ENCODE assay signal across 8 mouse cellular contexts in genomic region chr8:123042158-123042973, GRCm38 (mm10). TPM values are rescaled to one million over a fixed set of nuclear protein-coding genes. Genes with fewer than 3 reads are reported as not detected.
DNase-seq lines count a peak whose midpoint lies in the region; ATAC-seq lines count a peak whose summit lies in the region.

Gene Ankrd11 (minus strand): TSS chr8:123042277.

- H3K9me3 ChIP-seq in heart, embryonic 14.5 days (ENCODE audit: control insufficient read depth, low read length) = no peaks in the 10 kb centered on the region
- H3K9me3 ChIP-seq in liver, embryonic 13.5 days (replicated peaks) = no peaks in the 10 kb centered on the region
- no peaks in the 10 kb centered on the region for H3K9me3 ChIP-seq in stomach, embryonic 16.5 days (replicated peaks; ENCODE audit: control insufficient read depth, low read length)

- H3K4me3 ChIP-seq in heart, embryonic 14.5 days (ENCODE audit: control insufficient read depth in 1 of 2, insufficient read depth in 1 of 2, low read depth in 1 of 2, low read length in 2 of 2) = peak within 1 kb of the TSS; percentile 96 to 99
- H3K4me3 ChIP-seq in liver, embryonic 13.5 days (replicated peaks) = peak within 1 kb of the TSS; percentile 100
- H3K4me3 ChIP-seq in stomach, embryonic 16.5 days (replicated peaks; ENCODE audit: low read length) = peak within 1 kb of the TSS; percentile 100

- no peaks in the 10 kb centered on the region for H3K27me3 ChIP-seq in heart, embryonic 14.5 days (ENCODE audit: control insufficient read depth, insufficient read depth, low read length)
- no peaks in the 10 kb centered on the region for H3K27me3 ChIP-seq in liver, embryonic 13.5 days
- H3K27me3 ChIP-seq in stomach, embryonic 16.5 days (ENCODE audit: control insufficient read depth, insufficient read depth, low read length) = no peaks in the 10 kb centered on the region

- peaks cover 6 to 41% of the 10 kb centered on the region in 2 experiments for H3K4me1 ChIP-seq in heart, embryonic 14.5 days (ENCODE audit: control insufficient read depth in 2 of 2, insufficient read depth in 2 of 2, low read length in 2 of 2)
- peaks cover 64% of the 10 kb centered on the region for H3K4me1 ChIP-seq in liver, embryonic 13.5 days (replicated peaks)
- peaks cover 27% of the 10 kb centered on the region for H3K4me1 ChIP-seq in stomach, embryonic 16.5 days (ENCODE audit: control insufficient read depth, insufficient read depth, low read length)

- ATAC-seq in CD4-positive, CD25-positive, alpha-beta regulatory T cell, adult 4 months = peak; percentile 86
- ATAC-seq in heart, embryonic 14.5 days (ENCODE audit: insufficient number of reproducible peaks, insufficient read depth, low FRiP score, low read depth) = peak; percentile 97
- ATAC-seq in liver, embryonic 13.5 days (ENCODE audit: low read depth) = peak; percentile 95
- peak; percentile 98 for ATAC-seq in stomach, embryonic 16.5 days (ENCODE audit: insufficient read depth, low FRiP score)

- WGBS in heart, embryonic 14.5 days = 1% methylated on average over 90 of the region's 91 CpGs
- under 1% methylated on average over 90 of the region's 91 CpGs for WGBS in liver, embryonic 13.5 days (ENCODE audit: insufficient replicate concordance)
- WGBS in stomach, embryonic 16.5 days = under 1% methylated on average over 91 of the region's 91 CpGs

- peak within 1 kb of the TSS; percentile 88 for H3K4me2 ChIP-seq in heart, embryonic 14.5 days (ENCODE audit: low read length)
- H3K4me2 ChIP-seq in liver, embryonic 13.5 days = peak within 1 kb of the TSS; percentile 90
- peak within 1 kb of the TSS; percentile 88 for H3K4me2 ChIP-seq in stomach, embryonic 16.5 days (ENCODE audit: low read depth, low read length)

- H3K9ac ChIP-seq in heart, embryonic 14.5 days (ENCODE audit: low read length) = peak within 1 kb of the TSS; percentile 100
- peak within 1 kb of the TSS; percentile 100 for H3K9ac ChIP-seq in liver, embryonic 13.5 days
- H3K9ac ChIP-seq in stomach, embryonic 16.5 days (ENCODE audit: low read length) = peak within 1 kb of the TSS; percentile 100

- H3K27ac ChIP-seq in heart, embryonic 14.5 days (replicated peaks in 1 of 2; ENCODE audit: control insufficient read depth in 1 of 2, insufficient read depth in 1 of 2, low read depth in 2 of 2, low read length in 2 of 2) = peak within 1 kb of the TSS; percentile 97 to 99
- H3K27ac ChIP-seq in liver, embryonic 13.5 days = peak within 1 kb of the TSS; percentile 100
- peak within 1 kb of the TSS; percentile 98 for H3K27ac ChIP-seq in stomach, embryonic 16.5 days (ENCODE audit: low read length)

- peak; percentile 98 for DNase-seq in c-Kit-negative CD71-positive TER-119-positive erythroid progenitor cells, embryonic 14.5 days (ENCODE audit: low read depth, low spot score)
- DNase-seq in fibroblast of lung, adult 2 months (ENCODE audit: low read depth) = peak; percentile 99
- DNase-seq in kidney, postnatal 14 days = peak; percentile 100
- peak; percentile 100 for DNase-seq in liver, embryonic 13.5 days
- DNase-seq in neural tube, embryonic 10.5 days (ENCODE audit: extremely low spot score, low spot score) = peak; percentile 96

- 0 out of 2 replicates have a peak, but pooled peaks cover 6% of the 10 kb centered on the region for H3K36me3 ChIP-seq in heart, embryonic 14.5 days (ENCODE audit: control insufficient read depth, insufficient read depth, low read length)
- 0 out of 2 replicates have a peak, but pooled peaks cover 3% of the 10 kb centered on the region for H3K36me3 ChIP-seq in liver, embryonic 13.5 days
- no peaks in the 10 kb centered on the region for H3K36me3 ChIP-seq in stomach, embryonic 16.5 days (ENCODE audit: control insufficient read depth, insufficient read depth, low read length)

RNA-seq across cellular contexts. Expression of gene Ankrd11, which starts in this region (rescaled TPM):
- 10 to 100 TPM; 79.7 to 84.1 TPM for polyA plus RNA-seq in CD4-positive, CD25-positive, alpha-beta regulatory T cell, adult 4 months (2017; shearing (Covaris generic))
- 63.3 and 68.2 TPM in 2 replicates for polyA plus RNA-seq in heart, embryonic 14.5 days (2014; fragmentation: Nextera tagmentation; extraction: Ambion mirVana)
- polyA plus RNA-seq in liver, embryonic 13.5 days (2015; fragmentation: Nextera tagmentation; extraction: Ambion mirVana) = 10.7 and 13.6 TPM in 2 replicates
- 23.1 and 24.6 TPM in 2 replicates for polyA plus RNA-seq in stomach, embryonic 16.5 days (2015; fragmentation: Nextera tagmentation; extraction: Ambion mirVana)

Comparison
In these comparisons a context has a peak if more than half of its experiments do, and no peak if none do; other contexts are left out.
1. Peak in every context shown above with its lines: DNase-seq, ATAC-seq, H3K4me3 ChIP-seq and H3K27ac ChIP-seq.